Mouse (Mus musculus) cortical plate, adult 2 months (tissue): ENCODE results near the gene Pgpep1.

Experiments
- CTCF ChIP-seq: fragments of 200-500 bp; IDR thresholded peaks from 2 replicates; pipeline ENCODE4 v1.5.1; 2011; ENCODE audit warnings: mild to moderate bottlenecking, control low read depth, low read length; ENCODE audit not compliant: insufficient read depth; ENCODE audit errors: extremely low read depth
- POLR2A ChIP-seq: fragments of 200-500 bp; IDR thresholded peaks from 2 replicates; pipeline ENCODE4 v1.6.1; 2011; ENCODE audit warnings: mild to moderate bottlenecking, low read length, control low read depth; ENCODE audit not compliant: insufficient read depth; ENCODE audit errors: extremely low read depth

DNA sequence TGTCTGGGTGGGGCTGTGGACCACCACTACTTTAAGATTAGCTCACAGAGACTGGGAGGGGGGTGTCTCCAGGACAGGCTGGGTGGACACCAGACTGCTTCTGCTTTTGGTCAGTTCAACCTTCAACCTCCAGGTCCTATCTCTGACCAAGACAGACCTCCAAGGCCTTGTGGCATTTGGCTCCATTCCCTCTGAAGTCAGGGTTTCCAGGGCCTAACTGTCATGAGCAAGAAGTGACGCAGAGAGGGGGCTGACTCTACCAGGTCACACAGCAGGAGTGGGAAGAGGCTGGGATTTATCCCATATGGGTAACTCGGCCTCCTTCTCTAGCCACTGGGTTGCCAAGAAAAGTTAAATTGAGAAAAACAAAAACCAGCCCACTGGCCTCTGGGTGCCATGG lies 2.4 kb downstream of the Pgpep1 start:
- no peak for TF ChIP-seq POLR2A
- TF ChIP-seq CTCF = no peak
